Mouse (Mus musculus) hindbrain, embryonic 12.5 days (tissue): Measurements from ENCODE around the gene Nim1k. TPM values are rescaled to one million over a fixed set of nuclear protein-coding genes. Genes with fewer than 3 reads are reported as not detected.

Experiments
- ATAC-seq: fragments of 200-750 bp; cut with Nextera tagmentation; 2 replicates; pipeline ENCODE4 v1.8.0; 2017; ENCODE audit warnings: moderate TSS enrichment; ENCODE audit not compliant: low FRiP score
- H3K27ac ChIP-seq: fragments of 300-500 bp; sonication (generic); 2 replicates; pipeline ENCODE4 v1.5.1; 2016; ENCODE audit warnings: mild to moderate bottlenecking
- H3K27me3 ChIP-seq: fragments of 300-500 bp; sonication (generic); 2 replicates; pipeline ENCODE4 v1.6.1; 2016; ENCODE audit warnings: mild to moderate bottlenecking
- H3K36me3 ChIP-seq: fragments of 300-500 bp; sonication (generic); 2 replicates; pipeline ENCODE4 v1.6.1; 2016; ENCODE audit warnings: mild to moderate bottlenecking
- H3K4me1 ChIP-seq: fragments of 300-500 bp; sonication (generic); 2 replicates; pipeline ENCODE4 v1.6.1; 2016
- H3K4me2 ChIP-seq: fragments of 300-500 bp; sonication (generic); replicated peaks from 2 replicates; pipeline ENCODE4 v1.6.1; 2016; ENCODE audit warnings: mild to moderate bottlenecking
- H3K4me3 ChIP-seq: fragments of 300-500 bp; sonication (generic); 2 replicates; pipeline ENCODE4 v1.5.1; 2016; ENCODE audit warnings: mild to moderate bottlenecking
- H3K9ac ChIP-seq: fragments of 300-500 bp; sonication (generic); 2 replicates; pipeline ENCODE4 v1.6.1; 2016; ENCODE audit warnings: mild to moderate bottlenecking, moderate library complexity
- H3K9me3 ChIP-seq: fragments of 300-500 bp; sonication (generic); replicated peaks from 2 replicates; pipeline ENCODE4 v1.6.1; 2016; ENCODE audit warnings: mild to moderate bottlenecking
- WGBS: fragments of 180-500 bp; shearing (Covaris S2); methylation state at CpG from one replicate; pipeline ENCODE4 v1.1.7; 2016; 5-methylcytosine and 5-hydroxymethylcytosine counted together
- polyA plus RNA-seq: library from polyadenylated mRNA; unstranded; fragments of >200 nt; fragmentation: Nextera tagmentation; extraction: Ambion mirVana; gene quantifications from 2 replicates; pipeline ENCODE4 v1.2.1, GENCODE M21; 2016

Gene Nim1k
- polyA plus RNA-seq, 1 experiment from 2014 or later = 2.6 TPM

DNA sequence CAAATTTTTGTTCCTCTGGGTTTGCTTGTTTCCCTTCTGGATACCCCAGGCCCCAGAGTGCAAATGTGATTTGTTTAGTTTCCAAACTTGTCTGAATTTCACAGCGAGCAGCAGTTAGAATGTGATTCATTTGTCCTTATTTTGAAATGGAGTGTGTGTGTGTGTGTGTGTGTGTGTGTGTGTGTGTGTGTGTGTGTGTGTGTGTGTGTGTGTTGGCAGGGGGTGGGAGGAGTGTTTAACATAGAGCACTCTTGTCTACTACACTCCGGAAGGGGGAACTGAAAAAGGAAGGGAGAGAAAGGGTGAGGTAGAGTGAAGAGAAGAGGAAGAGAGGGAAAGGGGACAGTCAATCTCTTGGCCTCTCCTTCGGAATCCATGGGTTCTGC, 1.1 kb downstream of the Nim1k start:
- Histone ChIP-seq H3K4me2 (peak overlapping the region; percentile 97), H3K27me3 (no peaks in the 10 kb centered on the region), H3K4me3 (peak overlapping the region; percentile 45; the same call in 1 of the 2 replicates), H3K9ac (no peak overlapping the region), H3K27ac (no peak overlapping the region), H3K9me3 (no peaks in the 10 kb centered on the region), H3K4me1 (peaks cover 16% of the 10 kb centered on the region), H3K36me3 (no peaks in the 10 kb centered on the region)
- WGBS = 30% methylated on average over 3 of the region's 3 CpGs
- no peak for ATAC-seq

DNA sequence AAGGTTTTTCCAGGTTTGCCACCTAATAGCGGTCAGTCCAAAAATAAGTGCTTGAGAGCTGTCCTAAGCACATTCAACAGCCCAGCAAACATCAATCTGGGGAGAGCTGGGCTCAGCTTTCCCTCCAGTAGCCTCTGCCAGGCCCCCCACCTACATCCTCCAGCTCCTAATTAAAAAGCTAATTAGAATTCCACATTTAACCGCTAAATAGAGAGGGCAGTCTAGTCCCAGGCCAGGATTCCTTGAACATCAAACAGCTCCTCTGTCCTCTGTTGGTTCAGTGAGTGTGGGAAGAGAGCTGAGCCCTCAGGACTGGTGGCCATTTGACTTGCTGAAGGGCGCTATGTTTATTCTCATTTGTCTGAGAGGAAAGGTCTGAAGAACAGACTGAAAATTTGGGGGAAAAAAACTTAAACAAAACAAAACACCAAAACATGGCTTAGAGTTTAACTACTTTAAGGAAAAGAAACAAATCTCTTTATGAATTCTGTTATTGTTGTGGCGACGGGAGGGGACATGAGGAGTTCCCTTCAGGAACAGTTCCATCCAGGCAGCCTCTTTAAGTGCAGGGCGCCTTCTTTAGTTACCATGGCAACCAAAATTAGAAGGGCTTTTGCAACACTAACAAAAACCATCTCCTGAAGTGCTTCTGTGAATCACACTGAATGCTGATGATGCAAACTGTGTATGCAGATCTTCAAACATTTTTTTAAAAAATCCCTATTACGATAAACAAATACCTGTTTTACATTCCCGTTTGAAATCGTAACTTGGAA, 1.6 kb downstream of the Nim1k start:
- Histone ChIP-seq H3K4me2 (no peak overlapping the region), H3K9ac (no peak overlapping the region), H3K27me3 (no peaks in the 10 kb centered on the region), H3K4me1 (peaks cover 16% of the 10 kb centered on the region), H3K27ac (no peak overlapping the region), H3K9me3 (no peaks in the 10 kb centered on the region), H3K36me3 (no peaks in the 10 kb centered on the region), H3K4me3 (no peak overlapping the region)
- peak; percentile 20; the same call in 1 of the 2 replicates for ATAC-seq
- 49% methylated on average over 9 of the region's 9 CpGs for WGBS

DNA sequence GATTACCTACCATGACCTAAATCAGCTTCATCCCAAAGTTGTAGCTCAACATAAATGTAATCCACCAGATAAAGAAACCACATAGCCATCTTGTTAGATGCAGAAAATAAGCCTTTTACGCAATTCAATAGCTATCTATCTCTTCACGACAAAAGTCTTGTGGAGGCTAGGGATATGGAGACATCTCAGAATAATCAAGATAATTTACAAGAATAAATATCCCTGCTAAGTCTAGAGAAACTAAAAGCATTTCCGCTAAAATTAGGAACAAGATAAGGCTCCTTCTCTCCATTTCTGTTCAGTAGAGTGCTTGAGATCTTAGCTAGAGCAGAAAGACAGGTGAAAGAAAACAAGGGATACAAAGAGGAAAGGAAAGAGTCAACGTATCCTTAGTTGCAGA, 8.8 kb downstream of the Nim1k start:
- Histone ChIP-seq H3K27me3 (peaks cover 9% of the 10 kb centered on the region; the same call in 1 of the 2 replicates), H3K36me3 (no peaks in the 10 kb centered on the region), H3K9me3 (no peaks in the 10 kb centered on the region), H3K27ac (no peak overlapping the region), H3K4me2 (no peak overlapping the region), H3K4me3 (no peak overlapping the region), H3K9ac (no peak overlapping the region), H3K4me1 (peaks cover 1% of the 10 kb centered on the region; the same call in 1 of the 2 replicates)
- WGBS = 94% methylated on average over 4 of the region's 4 CpGs
- ATAC-seq = no peak

DNA sequence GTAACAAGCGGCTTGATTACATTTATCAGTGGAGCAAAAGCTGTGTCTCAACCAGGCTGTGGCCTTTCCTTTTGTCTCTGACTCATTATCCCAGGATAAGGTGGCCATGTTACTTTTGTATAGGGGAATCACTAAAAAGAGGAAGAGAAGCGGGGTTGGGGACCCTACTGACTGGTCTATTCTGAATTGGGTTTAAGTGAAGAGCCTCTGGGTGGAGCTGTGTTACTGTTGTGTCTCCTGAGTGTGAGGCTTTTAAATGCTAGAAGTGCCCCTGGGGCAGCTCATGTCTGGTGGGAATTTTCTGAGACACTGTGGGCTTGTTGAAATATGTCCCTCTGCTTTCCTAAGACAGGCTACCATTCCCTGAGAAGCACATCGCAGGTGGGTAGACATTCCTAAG, 12.2 kb downstream of the Nim1k start:
- peaks cover 9% of the 10 kb centered on the region; the same call in 1 of the 2 replicates for H3K4me1 ChIP-seq
- 71% methylated on average over 3 of the region's 3 CpGs for WGBS
- no peak for ATAC-seq
- no peaks in the 10 kb centered on the region for H3K9me3 ChIP-seq
- no peak overlapping the region for H3K4me3 ChIP-seq
- H3K27ac ChIP-seq = no peak overlapping the region
- H3K4me2 ChIP-seq = no peak overlapping the region
- peaks cover 9% of the 10 kb centered on the region; the same call in 1 of the 2 replicates for H3K27me3 ChIP-seq
- no peak overlapping the region for H3K9ac ChIP-seq
- H3K36me3 ChIP-seq = no peaks in the 10 kb centered on the region

DNA sequence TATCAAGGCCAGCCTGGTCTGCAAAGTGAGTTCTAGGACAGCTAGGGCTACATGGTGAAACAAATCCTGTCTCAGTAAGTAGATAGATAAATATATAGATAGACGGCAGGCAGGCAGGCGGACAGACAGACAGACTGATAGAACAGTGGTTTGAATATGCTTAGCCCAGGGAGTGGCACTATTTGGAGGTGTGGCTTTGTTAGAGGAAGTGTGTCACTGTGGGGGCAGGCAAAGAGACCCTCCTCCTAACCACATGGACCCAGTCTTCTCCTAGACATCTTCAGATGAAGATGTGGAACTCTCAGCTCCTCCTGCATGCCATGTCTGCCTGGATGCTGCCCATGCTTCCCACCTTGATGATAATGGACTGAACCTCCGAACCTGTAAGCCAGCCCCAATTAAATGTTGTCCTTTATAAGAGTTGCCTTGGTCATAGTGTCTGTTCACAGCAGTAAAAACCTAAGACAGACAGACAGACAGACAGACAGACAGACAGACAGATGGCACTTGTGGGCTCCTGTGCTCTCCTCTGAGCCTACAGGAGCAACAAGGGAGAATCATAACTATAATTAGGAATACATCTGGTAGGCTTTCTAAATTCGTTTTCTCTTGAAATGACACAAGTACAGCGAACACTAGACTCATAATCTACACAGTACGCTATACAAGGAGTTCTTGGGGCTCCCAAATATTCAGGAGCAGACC, 12.8 kb downstream of the Nim1k start:
- Histone ChIP-seq H3K9me3 (no peaks in the 10 kb centered on the region), H3K36me3 (no peaks in the 10 kb centered on the region), H3K4me1 (peaks cover 9% of the 10 kb centered on the region; the same call in 1 of the 2 replicates), H3K9ac (no peak overlapping the region), H3K4me2 (no peak overlapping the region), H3K27ac (no peak overlapping the region), H3K4me3 (no peak overlapping the region), H3K27me3 (peaks cover 9% of the 10 kb centered on the region; the same call in 1 of the 2 replicates)
- no peak for ATAC-seq
- 87% methylated on average over 6 of the region's 6 CpGs for WGBS

DNA sequence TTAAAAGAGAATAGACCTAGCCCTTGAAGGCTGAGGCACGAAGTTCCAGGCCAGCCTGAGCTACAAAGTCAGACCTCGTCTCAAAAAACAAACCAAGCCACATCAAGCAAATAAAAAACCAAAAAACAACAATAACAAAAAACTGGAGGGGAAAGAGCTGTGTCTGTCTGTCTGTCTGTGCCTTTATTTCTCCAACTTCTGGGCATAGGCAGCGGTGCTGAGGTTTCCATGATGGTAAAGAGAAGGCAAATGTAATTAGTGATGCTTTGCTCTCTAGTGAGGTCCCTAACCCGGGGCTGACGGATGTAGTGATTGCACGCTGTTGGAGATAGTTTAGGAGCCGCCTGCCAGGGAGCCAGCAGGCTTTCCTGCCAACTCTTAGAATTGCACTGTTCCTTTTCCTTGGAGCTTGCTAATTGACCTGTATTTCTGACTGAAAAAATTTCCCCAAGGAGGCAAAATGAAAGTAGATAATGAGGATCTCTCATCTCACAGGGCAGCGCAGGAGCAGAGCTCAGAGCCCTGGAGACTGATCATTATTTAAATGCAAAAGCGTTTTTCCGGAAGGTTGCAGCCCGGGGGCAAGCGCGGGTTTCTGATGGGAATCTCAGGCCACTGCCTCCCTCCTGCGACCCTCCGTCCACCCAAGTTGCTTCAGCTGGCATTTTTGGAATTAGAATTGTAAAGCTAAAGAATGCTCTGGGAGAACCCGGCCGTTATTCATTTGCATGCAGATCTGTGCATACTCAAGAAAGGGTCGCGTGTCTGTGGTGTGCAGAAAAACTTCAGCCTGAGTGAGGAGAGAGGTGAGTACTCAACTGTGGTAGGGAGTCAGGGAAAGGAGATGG, 14.1 kb downstream of the Nim1k start:
- 0 out of 2 replicates have a peak overlapping the region, but pooled peaks have one; percentile 10 for H3K4me3 ChIP-seq
- H3K27me3 ChIP-seq = peaks cover 9% of the 10 kb centered on the region; the same call in 1 of the 2 replicates
- WGBS = 4% methylated on average over 19 of the region's 19 CpGs
- H3K4me1 ChIP-seq = peaks cover 11% of the 10 kb centered on the region
- H3K4me2 ChIP-seq = peak overlapping the region; percentile 50
- no peaks in the 10 kb centered on the region for H3K36me3 ChIP-seq
- H3K9me3 ChIP-seq = no peaks in the 10 kb centered on the region
- 0 out of 2 replicates have a peak overlapping the region, but pooled peaks have one; percentile 29 for H3K9ac ChIP-seq
- ATAC-seq = peak; percentile 74
- H3K27ac ChIP-seq = 0 out of 2 replicates have a peak overlapping the region, but pooled peaks have one; percentile 12

DNA sequence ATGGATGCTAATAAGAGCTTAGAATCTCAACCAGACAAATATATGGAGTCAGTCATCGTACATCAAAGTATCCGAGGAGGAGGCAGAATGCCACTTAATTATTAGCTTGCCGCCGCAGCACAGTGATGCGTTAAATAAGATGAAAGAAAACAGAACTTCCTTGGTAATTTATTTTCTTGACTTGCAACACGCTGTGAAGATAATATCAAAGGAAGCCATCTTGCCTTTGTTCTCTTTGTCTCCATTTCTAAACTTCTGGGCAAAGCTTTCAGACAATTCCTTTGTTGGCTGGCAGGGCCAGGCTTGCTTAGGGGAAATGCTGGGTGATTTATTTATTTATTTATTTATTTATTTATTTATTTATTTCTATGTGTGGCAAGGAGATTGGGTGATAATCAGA, 24.2 kb downstream of the Nim1k start:
- no peaks in the 10 kb centered on the region for H3K36me3 ChIP-seq
- H3K4me1 ChIP-seq = no peaks in the 10 kb centered on the region
- ATAC-seq = no peak
- no peaks in the 10 kb centered on the region for H3K9me3 ChIP-seq
- no peak overlapping the region for H3K27ac ChIP-seq
- 33% methylated on average over 6 of the region's 6 CpGs for WGBS
- no peaks in the 10 kb centered on the region for H3K27me3 ChIP-seq
- no peak overlapping the region for H3K4me2 ChIP-seq
- no peak overlapping the region for H3K9ac ChIP-seq
- no peak overlapping the region for H3K4me3 ChIP-seq

DNA sequence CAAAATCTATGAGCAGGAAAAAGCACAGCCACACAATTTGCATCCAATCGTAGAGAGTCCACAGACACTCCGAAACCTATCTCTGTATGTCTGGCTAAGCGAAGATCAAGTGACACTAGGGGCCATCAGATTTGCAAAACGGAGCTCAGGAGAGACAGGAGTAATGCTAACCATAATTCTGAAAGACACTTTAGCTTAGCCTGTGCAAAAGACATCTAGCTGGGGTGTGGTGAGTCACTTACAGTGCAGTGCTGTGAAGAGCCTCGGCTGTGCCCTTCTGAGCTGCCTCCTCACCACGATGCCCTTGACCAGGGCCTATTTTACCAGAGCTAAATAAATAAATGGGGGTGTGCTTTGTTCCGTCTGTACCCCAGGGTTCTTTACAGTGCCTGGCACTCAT, 26.3 kb downstream of the Nim1k start:
- H3K27me3 ChIP-seq = no peaks in the 10 kb centered on the region
- H3K36me3 ChIP-seq = no peaks in the 10 kb centered on the region
- H3K27ac ChIP-seq = no peak overlapping the region
- no peaks in the 10 kb centered on the region for H3K9me3 ChIP-seq
- no peak for ATAC-seq
- no peak overlapping the region for H3K4me2 ChIP-seq
- no peaks in the 10 kb centered on the region for H3K4me1 ChIP-seq
- H3K9ac ChIP-seq = no peak overlapping the region
- WGBS = 91% methylated on average over 7 of the region's 7 CpGs
- no peak overlapping the region for H3K4me3 ChIP-seq

DNA sequence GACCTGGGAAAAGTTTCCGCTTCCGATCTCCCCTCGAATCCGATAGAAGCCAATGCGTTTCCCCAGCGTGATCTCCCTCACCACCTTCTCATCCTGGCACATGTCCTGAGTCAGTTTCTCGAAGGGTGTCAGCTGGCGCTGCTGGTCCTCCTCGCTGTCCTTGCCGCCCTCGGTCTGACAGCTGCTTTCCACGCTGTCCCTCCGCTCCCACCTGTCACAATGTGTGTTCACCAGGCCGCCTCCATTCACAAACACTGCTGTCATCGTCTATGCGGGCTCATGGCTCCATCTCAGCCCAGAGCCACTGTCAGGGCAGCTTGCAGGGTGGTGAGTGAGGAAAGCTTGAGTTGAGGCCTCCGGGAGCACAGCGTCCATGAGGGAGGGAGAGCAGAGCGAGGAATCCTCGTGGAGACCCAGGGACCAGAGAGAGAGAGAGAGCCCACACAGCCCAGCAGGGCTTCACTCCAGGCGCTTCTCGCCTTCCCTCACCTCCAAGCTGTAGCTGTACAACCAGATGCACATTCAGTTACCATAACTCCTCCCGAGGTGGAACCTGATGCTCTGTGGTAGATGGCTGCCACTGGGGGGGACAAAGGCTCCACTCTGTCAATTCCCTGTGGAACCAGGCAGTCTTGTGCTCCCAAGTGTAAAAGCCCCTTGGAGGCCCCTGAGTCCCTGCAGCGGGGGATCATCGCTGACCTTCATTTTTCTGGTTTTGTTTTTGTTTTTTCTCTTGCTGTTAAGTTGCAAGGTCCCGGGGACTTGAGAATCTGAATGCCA, 27.9 kb downstream of the Nim1k start:
- no peaks in the 10 kb centered on the region for H3K4me1 ChIP-seq
- H3K36me3 ChIP-seq = no peaks in the 10 kb centered on the region
- H3K4me3 ChIP-seq = no peak overlapping the region
- H3K27ac ChIP-seq = no peak overlapping the region
- H3K4me2 ChIP-seq = no peak overlapping the region
- WGBS = 66% methylated on average over 26 of the region's 26 CpGs
- peak overlapping the region; percentile 23; the same call in 1 of the 2 replicates for H3K9ac ChIP-seq
- no peaks in the 10 kb centered on the region for H3K27me3 ChIP-seq
- ATAC-seq = no peak; the same call in 1 of the 2 replicates
- H3K9me3 ChIP-seq = no peaks in the 10 kb centered on the region

DNA sequence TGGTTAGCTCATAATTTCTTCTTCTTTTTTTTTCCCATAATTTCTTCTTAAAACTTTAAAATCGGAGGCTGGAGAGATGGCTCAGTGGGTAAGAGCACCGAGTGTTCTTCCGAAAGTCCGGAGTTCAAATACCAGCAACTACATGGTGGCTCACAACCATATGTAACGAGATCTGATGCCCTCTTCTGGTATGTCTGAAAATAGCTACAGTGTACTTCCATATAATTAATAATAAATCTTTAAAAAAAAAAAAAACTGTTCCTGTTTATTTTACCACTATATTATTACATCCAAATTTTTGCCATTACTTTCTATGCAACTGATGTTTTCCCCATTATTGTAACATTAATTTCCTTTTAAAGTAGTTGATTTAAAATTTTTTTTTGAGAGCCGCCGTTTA, 31.1 kb downstream of the Nim1k start:
- Histone ChIP-seq H3K4me3 (no peak overlapping the region), H3K27me3 (no peaks in the 10 kb centered on the region), H3K9me3 (no peaks in the 10 kb centered on the region), H3K4me1 (no peaks in the 10 kb centered on the region), H3K9ac (no peak overlapping the region), H3K4me2 (no peak overlapping the region), H3K27ac (no peak overlapping the region), H3K36me3 (no peaks in the 10 kb centered on the region)
- WGBS = 87% methylated on average over 7 of the region's 7 CpGs
- ATAC-seq = no peak

DNA sequence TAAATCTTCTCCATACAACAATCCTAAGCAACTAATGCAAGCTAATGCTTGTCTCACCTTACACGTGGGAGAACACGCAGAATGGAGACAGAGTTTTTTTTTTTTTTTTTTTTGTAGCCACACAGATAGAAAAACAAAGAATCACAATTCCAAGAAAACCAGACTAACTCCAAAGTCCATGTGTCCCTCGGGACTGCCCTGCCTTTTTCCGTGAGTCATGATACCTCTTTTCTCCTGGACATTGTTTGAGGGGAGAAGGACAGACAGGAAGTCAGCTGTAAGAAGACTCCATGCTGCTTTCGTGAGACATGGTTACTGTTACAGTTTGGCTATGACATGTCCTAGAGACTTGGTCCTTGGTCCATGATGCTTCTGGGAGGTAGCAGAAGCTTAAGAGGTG, 32.3 kb downstream of the Nim1k start:
- WGBS = 85% methylated on average over 5 of the region's 5 CpGs
- H3K9ac ChIP-seq = no peak overlapping the region
- ATAC-seq = no peak
- no peaks in the 10 kb centered on the region for H3K36me3 ChIP-seq
- no peak overlapping the region for H3K4me2 ChIP-seq
- no peaks in the 10 kb centered on the region for H3K4me1 ChIP-seq
- H3K27ac ChIP-seq = no peak overlapping the region
- no peaks in the 10 kb centered on the region for H3K9me3 ChIP-seq
- no peak overlapping the region for H3K4me3 ChIP-seq
- no peaks in the 10 kb centered on the region for H3K27me3 ChIP-seq
